Mouse (Mus musculus): ENCODE measurements around the gene Fgr.
"Not testable (repeated sequence)": the region's sequence is repeated elsewhere in the genome, so short reads cannot be mapped to it uniquely, and the experiment has no call there.

Gene Fgr

DNA sequence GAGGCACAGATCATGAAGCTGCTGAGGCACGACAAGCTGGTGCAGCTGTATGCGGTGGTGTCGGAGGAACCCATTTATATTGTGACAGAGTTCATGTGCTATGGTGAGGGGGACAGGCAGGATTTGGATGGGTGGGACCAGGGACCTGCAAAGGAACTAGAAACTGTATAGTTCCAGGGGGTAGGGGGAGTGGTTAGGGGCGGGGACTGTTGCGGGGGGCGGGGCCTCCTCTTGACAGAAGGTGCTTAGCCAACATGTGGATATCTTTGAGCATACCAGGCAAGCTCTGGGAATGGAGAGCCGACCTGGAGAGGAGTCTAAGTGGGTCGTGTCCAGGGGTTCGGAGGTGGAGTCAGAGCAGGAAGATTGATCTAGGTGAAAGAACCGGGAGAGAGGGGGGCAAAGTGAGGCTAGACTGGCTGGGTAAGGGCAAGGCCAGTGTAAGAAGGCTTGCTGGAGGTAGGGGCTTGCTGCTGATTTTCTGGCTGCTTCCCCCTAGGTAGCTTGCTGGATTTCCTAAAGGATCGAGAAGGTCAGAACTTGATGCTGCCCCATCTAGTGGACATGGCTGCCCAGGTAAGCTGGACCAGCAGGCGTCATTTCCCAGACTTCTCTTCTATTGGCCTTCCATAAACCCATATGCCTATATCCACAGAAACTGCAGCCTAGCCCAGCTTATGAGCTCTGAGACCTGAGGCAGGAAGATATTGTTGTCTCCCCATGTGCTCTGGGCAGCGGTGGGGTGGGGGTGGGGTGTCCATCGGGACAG lies 23.8 kb downstream of the Fgr start:
- no peak for DNase-seq

DNA sequence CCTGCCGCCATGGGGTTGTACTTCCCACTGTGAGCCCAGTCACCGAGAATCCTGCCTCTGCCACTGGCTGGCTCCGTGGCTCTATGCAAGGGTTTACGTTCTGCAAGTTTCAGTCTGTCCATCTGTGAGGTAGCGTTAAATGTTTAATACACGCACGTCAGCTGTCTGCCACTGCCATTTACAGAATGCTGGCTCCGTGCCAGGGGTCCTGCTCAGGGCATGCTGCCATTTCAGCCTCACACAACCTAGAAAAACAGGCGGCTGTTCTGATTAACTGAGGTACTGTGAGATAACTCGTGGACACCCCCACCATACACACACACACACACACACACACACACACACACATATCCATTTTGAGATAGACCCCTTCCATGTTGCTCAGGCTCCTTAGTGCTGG lies 29.0 kb downstream of the Fgr start:
- DNase-seq, result peak; percentile 59

DNA sequence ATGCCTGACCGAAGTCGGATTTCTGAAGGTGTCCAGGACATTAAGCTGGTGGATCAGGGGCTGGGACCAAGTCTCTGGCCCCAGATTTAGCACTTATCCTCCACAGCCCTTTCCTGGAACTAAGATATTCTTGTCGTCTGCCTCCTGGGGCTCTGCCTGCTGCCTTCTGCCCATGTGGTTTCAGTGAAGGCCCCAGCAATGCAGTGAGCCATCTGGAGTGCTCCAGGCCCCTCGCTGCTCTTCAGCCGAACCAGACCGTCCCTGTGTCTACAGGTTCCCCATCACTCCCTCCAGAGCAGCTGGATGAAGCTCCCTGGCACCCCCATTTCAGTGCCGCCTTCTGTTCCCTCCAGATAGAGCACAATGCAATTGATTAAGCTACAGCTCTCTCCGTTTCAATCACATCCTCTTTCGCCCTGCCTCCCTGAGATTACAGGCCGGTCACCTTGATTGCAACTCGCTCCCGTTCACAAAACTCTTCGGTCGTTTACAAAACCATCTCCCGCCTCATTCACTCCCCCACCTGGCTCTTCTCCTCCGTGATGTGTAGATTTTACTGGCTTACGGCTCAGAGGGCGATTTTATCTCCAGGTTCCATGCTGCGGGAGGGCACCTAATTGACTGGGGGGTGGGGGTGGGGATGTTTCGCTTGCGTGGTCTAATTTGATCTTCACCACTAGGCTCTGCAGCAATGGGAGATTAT lies 29.6 kb downstream of the Fgr start:
- peak; percentile 56 for DNase-seq

DNA sequence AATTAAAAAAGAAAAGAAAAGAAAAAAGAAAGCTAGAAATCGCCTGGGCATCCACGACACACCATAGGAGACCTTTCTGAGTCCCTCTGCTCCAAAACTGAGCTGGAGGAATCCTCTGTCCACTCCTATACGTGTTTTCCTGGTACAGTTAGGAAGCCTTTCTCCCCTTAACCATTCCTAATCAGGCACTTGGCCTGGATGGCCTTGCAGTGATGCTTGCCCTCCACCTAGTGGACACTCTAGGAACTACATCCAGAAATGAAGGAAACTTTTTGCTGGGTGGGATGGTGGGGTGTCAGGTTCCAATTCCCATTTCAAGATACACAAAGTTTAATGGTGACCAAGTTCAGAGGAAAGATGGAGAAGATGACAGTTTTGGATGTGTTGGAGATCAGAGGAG lies 31.3 kb downstream of the Fgr start:
- peak; percentile 63 for DNase-seq

DNA sequence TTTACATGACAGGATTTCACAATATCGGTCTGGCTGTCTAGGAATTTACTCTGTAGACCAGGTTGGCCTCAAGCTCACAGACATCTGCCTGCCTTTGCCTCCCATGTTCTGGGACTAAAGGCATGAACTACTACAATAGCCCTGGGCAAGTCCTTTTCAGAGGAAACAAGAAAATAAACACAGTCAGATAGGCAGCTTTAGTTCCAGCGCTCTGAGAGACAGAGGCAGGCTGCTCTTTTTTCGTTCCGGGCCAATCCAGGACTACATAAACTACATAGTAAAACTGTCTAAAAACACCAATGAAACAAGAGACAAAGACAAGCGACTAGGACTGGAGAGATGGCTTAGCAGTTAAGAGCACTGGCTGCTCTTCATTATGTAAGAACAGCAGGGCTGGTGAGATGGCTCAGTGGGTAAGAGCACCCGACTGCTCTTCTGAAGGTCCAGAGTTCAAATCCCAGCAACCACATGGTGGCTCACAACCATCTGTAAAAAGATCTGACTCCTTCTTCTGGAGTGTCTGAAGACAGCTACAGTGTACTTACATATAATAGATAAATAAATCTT lies 32.1 kb downstream of the Fgr start:
- DNase-seq, result not testable (repeated sequence)

DNA sequence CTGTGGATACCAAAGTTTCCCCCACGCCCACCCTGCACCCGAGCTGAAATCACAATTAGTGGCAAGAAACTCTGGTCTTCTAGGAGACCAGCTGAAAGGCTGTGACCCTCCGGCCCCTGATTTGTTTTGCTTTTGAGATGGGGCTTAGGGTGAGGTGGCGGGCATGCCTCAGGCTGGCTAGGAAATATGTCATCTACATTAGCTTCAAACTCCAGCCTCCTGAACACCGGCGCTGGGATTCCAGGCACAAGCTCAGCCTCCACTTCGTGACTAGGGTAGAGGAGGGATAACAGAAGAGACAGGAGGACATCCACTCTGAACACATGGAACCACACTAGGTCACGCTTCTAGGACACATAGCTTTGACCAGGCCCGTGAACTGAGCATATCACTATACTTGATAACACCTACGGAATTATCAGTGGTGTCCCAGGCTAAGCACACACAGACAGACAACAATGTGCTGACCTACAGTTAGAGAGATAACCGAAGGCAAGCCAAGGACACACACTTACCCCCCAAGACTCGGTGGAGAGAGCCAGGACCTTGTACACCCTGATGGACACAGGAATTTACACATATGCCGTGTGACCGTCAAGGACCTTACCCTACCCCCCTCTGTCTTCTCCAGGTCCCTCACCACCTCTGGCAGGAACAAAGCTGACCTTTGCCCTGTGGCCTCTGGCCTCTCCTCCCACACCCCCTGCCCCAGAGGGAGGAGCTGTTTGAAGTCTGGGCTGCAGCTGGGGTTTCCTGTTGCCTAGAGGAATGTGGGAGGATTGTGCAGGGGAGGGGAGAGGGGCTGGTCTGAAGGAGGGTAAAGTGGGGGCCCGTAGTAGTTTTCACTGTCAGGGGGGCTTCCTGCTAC lies 33.9 kb downstream of the Fgr start:
- peak; percentile 63 for DNase-seq

DNA sequence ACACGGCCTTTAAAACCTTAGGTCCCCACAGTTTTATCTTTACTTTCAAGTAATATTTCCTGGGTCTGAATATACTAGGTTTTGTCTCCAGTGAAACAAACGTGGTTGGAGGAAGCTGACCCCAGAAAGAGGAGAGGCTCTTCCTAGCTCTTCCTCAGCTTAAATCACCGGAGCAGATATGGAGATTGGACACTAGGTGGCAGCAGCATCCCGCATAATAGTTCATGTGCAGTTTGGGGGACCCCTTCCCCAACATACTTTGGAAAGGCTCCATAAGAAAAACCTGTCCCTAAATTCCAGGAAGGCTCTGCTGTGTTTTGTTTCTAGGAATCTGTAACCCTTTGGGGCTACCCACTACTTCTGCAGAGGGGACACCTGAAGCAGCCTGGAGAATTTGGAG lies 35.2 kb downstream of the Fgr start:
- DNase-seq, result peak; percentile 59

DNA sequence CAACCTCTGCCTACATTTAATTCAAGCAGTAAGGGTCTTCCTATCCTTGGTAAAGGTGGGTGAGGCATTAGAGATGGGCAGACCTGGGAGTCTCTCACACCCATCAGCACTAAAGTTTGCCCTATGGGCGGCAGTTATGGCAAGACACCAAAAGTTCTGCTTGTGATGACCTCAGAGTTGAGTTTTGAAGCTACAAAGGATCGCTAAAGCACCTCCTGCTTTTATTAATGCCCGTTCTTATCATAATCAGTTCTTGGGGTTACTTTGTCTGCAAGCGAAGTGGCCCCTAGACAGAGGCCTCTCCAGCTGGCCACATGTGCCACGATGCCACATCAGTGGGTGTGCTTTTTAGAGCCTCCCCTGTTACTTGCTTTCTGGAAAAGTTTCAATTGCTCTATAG lies 35.8 kb downstream of the Fgr start:
- peak; percentile 51 for DNase-seq

DNA sequence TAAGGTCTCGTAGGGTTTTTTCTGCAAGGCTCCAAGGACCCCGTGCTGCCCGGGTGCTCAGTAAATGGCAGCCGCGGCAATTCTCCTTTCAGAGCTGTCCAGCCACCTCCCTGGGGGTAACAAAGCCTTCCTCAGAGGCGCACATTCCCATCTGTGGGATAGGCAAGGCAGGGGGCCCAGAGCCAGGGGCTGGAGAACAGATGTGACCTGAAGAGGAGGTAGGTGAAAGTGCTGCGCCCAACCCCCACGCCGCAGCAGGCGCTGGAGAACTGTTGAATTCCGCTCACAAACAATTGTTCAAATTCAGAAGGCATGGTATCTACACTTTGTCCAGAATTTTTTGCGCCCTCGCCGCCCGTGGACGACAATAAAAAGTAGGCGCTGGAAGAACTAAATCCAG lies 36.7 kb downstream of the Fgr start:
- DNase-seq, result peak; percentile 72

DNA sequence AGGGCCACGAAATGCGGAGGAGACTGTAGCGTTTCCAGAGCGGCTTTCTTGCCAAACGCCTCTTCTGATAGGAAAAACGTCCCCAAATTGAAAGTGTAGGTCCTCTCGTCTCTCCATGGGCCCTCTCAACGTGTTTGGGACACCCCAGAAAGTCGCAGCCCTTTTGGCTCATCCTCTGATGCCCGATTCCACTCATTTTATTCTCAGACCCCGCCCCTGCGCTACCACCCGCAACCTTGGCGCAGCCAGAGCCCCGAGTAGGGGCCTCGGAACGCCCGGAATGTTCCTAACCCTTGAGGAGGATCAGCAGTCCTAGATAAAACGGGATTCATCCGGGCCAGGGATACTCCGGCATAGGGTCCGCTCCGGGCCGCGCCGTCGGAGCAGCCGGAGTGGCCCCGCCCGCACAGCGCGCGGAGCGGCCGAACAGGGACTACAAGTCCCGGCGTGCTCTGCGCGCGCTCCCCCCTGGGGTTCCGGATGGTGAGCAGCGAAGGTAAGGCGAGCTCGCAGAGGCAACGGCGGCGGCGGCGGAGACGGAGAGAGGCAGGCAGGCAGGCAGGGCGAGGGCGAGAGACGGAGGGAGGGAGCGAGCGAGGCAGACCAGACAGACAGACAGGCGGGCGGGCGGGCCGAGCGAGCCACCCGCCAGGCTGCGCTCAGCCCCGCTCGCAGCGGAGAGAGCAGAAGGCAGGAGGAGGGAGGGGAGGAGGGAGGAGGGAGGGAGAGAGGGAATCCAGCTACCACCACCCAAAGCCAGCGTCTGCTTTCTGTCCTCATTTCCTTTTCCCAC lies 37.3 kb downstream of the Fgr start, which contains the start of gene Ahdc1:
Gene Ahdc1, plus strand, starts transcription at position 233 of the 793 bp plus-strand sequence.
- peak; percentile 93 for DNase-seq

DNA sequence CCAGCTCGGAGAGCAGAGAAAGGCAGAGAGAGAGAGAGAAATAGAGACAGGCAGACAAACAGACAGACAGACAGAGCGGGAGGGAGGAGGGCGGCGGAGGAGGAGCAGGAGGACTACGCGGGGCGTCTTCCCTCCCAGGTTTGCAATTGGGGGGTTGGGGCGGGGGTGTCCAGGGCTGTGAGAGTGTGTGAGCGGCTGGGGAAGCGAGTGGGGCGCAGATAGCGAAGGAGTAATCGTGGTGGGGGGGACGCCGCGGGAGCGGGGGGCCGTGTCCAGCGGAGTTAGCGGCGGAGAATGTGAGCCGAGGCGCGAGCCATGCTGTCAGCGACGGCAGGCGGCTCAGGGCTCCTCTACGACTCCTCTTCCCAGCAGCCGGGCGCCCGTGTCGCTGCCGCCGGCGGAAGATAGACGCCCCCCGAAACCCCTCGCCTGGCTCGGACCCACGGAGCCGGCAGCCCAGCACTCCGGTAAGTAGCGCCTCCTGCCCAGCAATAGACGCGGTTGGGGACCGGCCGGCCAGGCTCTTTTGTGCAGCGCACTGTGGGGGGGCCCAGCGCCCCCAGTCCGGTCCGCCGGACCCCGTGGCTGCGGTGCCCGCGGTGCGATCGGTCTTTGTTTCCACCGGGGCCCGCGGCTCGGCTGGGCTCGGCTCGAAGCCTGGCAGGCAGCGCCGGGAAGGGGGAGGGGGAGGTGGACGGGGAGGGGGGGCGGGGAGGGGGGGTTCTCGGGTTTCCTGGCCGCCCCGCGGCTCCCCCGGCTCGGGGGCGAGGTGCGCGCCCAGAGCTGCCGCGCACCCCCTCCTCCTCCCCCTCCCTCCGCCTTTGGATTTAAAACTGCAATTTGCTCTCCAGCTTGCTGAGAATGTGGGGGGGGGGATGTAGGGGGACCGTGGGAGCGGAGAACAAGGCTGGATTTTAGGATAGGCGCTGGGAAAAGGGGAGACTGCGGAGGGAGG lies 38.2 kb downstream of the Fgr start:
- peak; percentile 76 for DNase-seq

DNA sequence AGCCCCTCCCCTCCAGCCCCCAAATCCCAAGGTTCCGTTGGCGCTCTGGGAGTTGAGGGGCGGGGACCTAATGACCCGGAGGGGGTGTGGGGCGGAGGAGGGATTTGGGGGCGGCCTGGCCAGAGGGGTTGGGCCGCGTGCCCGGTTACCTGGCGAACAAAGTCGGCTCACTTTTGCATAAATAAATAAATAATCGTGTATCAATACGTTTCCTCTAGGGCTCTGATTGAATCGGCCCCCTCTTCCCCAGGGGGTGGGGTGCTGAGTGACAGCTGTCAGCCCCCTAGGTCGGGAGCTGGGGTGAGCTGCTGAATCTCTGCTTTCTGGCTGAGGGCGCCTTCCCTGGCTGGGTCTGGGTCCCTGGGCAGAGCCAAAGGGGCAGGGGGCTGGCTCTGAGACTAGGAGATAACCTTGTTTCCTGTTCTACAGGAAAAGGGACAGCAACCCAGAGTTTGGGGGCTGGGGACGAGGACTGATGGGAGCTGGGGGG lies 38.9 kb downstream of the Fgr start:
- peak; percentile 78 for DNase-seq

DNA sequence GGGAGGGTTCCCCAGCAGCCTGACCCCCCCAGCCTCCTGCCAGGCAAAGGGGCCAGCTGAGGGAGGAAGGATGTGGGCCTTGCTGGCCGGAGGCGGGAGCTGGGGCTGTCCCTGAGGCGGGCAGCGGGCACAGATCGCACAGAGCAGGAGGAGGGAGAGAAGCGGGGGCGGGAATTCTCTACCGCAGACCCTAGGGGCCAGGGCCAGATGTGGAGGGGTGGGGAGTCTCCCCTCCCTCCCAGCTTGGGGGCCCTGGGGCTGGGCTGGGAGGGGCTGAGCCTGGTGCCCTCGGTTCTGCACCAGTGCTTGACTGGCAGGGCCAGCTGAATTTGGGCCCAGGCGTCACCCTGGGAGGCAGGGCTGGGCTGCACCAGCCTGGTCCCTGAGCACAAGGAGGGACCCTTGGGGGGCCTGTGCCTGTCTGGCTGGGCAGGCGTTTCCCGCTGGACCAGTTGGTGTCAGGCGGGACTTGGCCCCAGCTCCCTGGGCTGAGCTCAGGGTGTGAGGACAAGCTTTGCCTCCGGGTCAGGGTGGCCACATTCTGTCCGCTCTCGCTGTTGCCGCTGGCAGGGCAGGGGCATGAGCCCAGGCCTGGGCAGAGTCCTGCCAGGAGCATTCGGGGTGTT lies 39.5 kb downstream of the Fgr start:
- peak; percentile 82 for DNase-seq

DNA sequence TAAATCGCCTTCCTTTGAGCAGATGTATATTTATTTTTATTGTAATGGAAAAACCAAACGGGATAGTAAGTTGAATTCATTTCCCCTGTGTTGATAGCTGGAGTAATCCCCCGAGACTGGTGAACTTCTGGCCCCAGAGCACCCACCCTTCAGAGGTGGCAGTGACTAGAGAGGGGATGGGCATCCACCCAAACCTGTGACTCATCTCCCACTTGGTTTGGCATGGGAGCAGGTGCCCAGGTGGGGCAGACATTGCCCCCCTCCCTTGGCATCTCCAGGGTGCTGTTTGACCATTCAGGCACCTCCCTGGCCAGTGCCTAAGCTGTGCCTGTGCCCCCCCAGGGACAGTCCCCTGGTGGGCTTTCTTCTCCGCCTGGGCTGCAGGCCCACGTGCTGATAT lies 40.2 kb downstream of the Fgr start:
- peak; percentile 80 for DNase-seq

DNA sequence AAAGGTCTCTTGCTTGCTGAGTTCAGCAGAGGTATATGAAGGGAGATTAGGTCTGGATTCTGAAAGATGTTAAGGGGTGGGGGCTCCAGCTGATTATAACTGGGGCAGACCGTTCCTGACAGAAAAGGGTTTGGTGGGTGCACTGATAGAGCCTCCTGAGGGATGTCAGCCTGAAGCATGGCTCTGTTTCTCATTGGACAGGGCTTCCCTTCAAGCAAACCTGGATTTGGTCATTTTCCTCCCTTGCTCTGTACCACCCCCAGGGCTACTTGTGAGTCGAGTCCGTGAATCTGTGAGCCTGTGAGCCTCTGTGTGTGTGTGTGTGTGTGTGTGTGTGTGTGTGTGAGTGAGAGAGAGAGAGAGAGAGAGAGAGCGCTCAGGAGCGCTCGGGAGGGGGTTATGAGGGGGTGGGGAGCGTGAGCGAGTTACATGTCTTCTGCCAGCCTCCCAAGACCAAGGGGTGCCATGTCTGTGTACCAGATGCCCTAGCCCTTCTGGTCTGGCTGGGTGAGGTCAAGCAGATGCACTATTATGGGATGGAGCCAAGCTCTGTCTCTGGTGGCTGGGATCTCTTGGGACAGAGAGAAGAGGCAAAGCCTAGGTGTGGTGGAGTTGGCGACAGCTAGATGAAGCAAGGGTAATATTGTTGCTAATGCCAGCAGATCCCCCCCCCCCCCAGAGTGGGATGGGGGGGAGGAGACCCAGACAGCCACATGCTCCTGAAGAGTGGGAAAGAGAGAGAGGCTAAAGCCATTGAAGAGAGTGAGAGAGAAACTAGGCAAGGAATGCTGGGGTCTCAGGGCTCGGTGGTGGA lies 41.2 kb downstream of the Fgr start:
- DNase-seq, result peak; percentile 75

DNA sequence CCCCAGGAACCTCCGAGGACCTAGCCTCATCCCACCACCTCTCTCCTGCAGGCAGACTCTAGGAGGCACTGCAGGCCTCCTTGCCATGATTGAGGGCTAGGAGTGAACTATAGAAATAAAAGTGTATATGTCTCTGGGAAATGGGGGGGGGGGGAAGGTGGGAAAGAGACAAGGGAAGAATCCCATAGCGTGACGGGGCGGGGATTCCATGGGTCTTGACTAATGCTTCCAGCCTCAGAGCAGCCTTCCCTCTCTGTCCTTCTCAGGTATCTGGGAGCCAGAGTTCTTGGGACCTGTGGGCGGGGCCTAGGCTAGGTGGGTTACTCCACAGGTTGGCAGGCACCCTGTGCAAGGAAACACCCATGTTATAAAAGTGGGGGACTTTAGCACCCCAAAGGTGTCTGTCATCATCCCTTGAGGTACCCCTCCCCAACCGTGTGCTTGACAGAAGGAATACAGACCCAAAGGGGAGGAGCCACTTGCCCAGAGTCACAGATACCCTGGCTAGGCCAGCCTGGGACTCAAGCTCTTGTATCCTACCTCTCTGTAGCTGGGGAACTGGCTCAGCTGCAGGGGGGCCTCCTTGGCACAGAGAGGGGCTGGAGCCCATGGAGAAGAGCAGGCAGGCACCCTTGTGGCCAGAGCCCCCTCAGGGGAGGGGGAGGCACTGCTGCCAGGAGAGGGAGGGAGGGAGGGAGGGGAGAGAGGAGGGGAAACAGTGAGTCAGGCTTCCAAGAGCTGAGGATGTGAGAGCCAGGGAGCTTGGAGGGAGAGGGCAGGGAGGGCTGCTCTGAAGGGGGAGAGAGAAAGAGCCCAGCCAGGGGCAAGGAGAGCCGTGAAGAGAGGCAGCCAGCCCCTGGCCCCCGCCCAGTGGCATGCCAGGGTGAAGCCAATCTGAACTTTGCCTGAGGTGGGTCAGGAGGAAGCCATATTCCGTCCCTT lies 42.1 kb downstream of the Fgr start:
- DNase-seq, result peak; percentile 70

DNA sequence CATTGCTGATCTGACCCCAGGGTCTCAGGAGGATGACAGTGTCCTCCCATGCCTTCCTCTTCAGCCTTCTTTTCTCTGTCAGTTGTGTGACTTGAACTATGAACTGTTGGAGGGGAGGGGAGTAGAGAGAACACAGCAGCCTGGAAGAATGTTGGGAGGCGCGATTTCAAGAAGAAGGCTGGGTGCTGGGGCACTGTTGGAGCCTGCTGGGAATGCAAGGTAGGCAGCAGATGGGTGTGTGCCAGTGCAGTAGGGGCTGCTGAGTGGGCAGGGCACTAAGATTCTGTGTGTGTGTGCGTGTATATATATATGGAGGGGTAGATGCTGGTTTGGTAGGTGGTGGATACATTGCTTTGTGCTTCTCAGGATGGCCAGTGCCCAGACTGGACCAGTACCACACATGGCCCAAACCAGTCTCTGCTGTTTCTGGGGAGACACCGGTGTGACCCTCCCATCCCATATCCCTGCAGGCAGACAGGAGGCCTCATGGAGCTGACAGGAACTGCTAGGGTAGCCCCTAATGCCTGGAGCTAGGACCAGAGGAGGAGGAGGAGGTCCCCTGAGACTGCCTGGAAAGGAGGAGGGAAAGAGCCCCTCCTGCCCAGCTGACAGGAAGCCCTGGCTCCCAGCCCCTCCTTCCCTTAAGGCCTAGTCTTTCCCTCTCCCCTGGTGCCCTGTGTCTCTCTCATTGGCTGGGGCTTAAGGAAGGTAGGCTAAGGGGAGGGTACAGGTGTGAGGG lies 43.0 kb downstream of the Fgr start:
- DNase-seq, result peak; percentile 52

Data from cerebellum, adult 11-12 months (tissue).